Mouse (Mus musculus) ZHBTc4 (cell line): ENCODE data around the gene Gm572.
A peak's percentile ranks its signal among the peaks of the same experiment; 100 is the strongest.

Experiments
- DNase-seq: peaks from one replicate; pipeline ENCODE4 v3.0.0-alpha.2; 2011; ENCODE audit warnings: low read depth, low spot score

Gm572 gene

DNA sequence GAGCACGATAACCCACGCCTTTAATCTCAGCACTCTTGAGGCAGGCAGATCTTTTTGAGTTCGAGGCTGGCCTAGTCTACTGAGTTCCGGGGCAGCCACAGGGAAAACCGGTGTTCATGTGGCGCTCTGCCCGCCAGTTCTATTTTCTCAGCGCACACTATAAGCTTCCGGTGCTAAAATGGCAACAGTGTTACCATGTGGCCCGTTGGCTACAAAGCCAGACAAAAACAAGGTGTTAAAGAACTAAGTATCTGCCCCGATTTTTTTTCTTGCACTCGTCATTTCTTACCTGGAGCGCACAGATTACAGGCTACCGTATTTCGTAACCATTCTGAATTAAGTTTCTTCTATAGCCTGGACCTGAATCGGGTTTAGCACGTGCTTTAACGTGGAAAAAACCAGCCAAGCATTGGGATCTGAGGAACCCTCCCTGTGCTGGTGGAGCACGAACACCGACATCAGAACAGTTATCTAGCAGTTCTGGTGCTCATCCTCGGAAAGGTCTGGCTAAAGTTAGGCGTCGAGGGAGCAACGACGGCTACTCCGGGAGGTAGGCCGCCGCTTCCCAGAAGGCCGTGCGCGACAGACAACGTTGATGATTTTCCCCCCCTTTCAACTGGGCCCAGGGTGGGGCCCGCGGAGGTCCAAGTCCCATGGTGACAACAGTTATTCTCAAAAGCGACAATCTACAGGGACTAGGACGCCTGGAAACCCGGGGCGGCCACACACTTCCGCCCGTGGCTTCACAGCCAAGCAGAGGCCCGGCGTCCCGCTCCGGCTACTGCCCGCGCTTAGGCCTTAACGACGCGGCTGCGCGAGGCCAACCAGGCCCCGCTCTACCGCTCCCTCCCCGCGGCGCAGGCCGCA, 17.1 kb upstream of the Gm572 start:
- DNase-seq = peak; percentile 80

DNA sequence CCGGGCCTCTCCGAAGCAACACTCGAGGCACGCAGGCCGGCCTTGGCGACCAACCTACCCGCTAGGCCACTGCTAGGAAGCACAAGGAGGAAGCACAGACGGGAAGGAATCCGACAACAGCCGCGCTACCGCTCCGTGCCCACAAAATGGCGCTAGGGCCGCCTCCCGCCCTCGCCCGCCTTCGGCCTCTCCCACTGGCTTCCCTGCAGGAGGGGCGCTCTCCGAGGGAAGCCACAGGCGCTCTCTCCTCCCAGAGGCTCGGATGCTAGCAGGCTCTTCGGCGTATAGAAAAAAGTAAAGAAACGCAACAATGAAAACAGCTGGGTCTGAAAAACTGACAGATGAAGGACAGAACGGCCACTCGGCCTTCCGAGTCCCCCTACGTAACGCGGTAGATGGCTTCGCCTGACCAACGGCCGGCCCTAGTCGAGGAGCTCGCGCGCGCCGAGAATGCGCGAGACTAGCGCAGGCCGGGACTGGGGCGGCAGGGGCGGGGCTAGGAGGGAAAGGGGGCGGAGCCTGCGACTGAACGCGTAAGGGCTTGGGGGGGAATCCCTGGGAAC, 16.4 kb upstream of the Gm572 start, which contains the start of gene Tardbp:
Gene Tardbp, minus strand, starts transcription at position 397 of the 563 bp plus-strand sequence.
- peak; percentile 98 for DNase-seq

DNA sequence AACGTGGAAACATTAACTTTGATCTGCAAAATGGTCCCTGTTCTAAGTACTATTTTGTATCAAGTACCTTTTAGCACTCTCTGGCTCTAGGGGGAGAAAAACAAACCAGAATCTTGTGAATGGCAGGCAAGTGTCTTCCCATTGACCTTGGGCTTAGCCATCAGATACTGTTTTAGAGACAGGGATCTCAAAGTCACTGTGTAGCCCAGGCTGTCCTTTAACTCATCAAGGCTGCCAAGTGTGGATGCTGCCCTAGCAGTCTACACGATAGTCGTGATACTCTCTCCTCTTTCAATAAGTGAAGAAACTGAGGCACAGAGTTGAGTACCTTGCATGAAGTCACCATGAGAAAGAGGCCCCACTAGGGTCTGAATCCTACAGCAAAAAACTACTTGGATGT, 15.9 kb upstream of the Gm572 start:
- DNase-seq = no peak

DNA sequence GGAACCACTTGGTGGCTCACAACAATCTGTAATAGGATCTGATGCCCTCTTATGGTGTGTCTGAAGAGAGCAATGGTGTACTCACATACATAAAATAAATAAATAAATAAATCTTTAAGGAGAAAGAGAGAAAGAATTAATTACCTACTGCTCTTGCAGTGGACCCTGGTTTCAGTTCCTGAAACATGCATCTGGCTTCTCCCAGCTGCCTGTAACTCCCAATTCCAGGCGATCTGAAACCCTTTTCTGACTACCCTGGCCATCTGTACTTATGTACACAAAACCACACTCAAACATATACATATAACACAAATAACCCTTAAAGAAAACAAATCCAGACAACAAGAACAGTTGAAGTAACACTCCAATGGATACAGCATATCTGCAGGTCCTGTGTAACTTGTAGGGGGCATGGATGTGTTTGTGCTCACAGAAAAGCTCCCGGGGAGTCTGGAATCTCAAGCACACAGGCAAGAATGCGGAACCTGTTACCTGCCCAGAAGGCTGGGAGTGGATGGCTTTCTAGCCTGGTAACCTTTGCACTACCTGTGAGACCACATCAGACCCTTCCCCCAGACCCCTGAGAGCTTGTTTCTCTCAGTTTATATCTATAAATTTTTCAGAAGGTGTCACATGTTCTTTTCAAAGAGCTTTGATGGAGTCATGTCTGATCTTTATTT, 11.0 kb upstream of the Gm572 start:
- DNase-seq = no peak

DNA sequence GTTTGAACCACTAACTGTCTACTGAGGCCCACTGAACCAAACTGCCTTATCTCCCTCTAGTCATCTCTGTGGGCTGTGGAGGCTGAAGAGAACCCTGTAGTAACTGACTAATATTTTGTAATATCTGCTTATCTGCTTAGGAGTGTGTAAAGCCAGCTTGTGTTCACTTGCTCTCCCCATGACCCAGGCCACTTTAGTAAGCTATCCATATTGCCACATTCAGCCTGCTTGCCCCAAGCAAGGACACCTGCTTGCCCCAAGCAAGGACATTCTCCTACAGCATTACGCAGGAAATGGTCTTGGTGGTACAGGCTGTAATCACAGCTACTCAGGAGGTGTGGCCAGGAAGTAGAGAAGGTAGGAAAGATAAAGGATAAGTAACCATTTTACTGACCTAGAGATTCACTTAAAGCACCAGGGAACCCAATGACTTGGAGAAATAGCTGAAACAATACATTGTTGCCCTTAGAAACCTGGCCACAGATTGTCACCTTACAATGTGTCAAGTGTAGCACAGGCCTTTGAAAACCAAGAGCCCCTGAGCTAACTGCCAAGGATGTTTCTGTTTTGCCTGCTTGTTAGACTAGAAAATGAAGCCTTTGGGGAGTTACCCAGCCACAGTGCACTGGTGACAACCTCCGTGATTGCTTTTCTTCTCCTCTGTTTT, 9.6 kb upstream of the Gm572 start:
- no peak for DNase-seq

DNA sequence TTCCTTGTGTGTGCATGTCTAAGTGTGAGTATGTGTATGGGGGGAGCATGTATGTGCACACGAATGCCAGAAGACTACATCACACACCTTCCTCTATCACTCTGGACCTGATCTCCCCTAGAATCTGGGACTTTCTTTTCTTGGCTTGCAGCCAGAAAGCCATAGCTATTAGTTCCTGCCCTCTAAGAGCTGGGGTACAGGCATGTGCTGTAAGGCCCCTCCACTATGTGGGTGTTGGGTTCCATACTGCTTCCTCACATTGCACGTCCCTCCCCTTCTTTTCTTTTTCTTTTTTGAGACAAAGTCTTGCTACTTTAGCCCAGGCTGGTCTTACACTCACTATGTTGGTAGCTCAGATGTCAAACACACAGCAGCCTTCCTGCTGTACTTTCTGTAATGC, 7.8 kb upstream of the Gm572 start:
- no peak for DNase-seq

DNA sequence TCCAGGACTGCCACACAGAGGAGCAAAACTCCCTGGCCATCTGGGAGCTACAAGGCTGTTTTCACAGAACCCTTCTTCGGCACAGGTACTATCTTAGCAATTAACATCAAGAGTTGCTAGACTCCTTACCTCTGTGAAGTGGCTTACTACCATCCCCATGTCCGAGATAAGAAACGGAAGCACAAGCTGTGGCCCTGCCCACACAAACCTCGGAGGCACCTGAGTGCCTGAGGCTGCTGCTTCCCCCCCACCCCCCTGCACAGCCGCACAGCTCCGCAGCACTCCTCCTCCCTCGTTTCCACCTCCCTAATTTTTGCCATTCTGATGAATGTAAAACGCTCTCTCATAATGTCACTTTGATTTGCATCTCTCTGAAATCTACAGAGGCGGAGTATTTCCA, 4.8 kb upstream of the Gm572 start:
- DNase-seq = no peak

DNA sequence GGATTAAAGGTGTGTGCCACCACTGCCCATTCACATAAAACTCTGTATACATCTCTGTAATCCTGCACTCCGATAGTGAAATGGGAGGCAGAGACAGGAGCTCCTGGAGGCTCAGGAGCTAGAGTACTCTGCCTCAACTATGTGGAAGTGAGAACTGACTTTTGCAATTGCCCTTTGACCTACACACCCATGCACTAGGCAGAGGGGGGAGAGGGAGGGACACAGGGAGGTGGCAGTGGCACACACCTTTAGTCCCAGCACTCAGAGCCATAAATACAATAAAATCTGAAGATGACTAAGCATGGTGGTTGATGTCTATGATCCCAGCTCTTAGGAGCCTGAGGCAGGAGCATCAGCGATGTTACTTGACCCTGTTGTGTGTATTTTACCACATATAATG, 3.7 kb upstream of the Gm572 start:
- no peak for DNase-seq

DNA sequence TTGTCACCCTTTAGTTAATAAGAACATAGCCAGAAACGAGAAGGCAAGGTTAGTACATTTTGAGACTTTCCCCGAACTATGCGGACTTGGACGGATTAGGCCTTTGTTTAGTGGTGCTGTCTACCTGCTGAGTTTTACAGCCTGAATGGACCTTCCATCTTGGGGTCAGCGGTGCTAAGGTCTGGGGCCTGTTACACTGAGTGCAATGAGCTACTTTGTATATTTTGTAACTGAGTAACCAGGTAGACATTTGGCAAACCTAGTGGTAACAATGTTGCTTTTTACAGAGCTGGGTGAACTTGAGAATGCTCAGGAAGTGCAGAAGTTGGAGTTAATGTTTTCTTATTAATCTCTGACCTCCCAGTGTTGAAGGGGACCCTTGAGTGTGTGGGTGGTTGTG, 2.0 kb upstream of the Gm572 start:
- no peak for DNase-seq

DNA sequence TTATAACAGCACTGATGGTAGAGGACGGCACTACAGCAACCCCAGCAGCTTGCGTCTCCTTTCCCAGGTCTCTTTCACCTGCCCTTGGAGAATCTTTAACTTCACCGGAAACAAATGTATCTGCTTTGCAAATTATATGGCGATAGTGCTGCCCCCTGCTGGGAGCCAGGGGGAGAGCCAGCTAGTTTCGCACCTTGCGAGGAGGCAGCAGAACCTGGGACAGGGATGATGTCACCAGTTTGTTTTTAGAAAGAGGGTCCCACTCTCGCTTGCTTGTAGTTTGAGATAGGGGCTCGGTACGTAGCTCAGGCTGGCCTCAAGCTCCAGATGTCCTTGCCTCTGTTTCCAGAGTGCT, 1.0 kb downstream of the Gm572 start:
- peak; percentile 91 for DNase-seq

DNA sequence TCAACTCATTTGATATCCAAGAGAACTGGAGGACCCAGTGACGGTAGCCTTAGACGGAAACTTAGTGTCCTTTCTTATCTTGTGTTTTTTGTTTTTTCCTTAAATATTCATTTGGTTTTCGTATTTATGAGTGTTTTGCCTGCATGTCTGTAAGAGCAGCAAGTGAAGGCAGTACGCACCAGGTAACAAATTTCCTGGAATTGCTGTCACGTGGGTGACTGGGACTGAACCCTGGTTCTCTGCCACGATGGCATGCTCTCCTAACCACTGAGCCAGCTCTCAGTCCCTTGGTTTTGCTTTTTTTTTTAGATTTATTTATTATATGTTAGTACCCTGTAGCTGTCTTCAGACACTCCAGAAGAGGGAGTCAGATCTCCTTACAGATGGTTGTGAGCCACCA, 1.8 kb downstream of the Gm572 start:
- DNase-seq = no peak

DNA sequence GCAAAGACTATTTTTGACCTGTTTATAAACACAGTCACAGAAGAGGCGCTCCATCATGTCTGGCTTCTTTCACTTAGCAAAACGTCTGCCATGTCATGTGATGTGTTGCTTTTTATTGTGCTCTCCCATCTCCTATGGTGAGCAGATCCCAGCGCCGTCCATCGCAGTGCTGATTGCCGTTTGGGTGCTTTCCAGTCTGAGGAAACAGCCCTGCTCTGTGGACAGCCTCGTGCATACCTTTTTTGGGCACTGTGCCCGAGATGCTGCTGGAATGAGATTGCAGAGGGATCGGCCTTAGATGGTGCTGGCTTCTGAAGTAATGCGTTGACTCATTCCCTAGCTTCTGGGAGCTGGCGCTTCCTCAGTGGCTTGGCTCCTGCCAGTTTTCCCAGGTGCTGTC, 3.5 kb downstream of the Gm572 start:
- no peak for DNase-seq

DNA sequence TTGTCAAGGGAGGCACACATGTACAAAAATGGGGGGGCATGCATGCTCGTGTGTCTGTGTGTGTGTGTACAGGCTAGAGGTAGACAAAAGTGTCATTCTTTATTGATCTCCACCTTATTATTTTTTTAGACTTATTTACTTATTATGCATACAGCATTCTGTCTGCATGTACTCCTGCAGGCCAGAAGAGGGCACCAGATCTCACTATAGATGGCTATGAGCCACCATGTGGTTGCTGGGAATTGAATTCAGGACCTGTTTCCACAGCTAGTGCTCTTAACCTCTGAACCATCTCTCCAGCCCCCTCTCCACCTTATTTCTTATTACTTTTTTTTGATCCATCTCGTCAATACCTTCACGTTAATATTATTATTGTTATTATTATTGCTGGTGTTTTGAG, 6.2 kb downstream of the Gm572 start:
- DNase-seq = peak; percentile 66

DNA sequence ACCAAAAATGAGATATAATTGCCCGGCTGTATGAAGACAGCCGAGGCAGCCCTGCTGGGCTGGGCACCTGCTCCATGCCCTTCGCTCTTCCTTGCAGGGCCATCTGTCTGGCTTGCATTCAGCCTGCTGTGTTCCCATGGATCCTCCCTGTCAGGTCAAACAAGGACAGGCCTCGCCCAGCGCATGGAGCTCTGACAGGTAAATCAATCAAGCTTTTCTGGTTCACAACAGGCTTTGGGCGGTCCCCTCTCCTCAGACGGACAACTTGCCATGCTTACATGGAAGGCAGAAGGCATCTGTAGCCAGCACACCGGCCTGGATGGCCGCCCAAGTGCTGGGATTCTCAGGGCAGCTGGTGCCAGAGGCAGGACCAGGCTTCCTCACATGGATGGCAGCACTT, 7.9 kb downstream of the Gm572 start:
- peak; percentile 62 for DNase-seq

DNA sequence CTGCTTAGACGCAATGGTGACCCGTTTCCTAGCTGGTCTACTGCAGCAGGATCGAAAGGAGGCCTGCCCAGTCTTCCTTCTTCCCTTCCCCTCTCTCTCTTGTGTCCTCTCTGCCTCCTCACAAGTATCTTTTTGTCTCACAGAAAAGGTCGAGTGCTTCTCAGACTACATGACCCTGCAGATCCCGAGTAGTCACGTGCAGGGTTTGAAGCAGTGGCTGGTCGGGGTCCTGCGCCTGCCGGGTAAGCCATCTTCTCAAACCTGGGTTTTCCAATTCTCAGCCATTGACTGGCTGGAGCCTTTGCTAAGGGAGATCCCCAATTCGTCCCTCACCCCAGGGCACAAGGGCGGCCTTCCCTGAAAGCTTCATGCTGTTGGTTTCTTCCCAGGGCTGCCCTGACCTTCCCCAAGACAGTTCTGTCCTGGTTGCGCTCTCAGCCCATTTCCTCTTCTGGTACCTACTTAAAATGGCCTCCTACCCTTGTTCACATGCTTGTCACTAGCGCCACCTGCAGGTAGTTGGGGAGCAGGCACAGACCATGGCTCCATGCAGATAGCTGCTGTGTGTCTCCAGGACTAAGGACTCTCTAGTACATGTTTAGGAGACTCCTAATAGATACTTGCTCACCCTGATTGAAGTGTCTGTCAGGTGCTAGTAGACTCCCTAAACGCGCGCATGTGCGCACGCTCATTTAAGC, 11.7 kb downstream of the Gm572 start:
- DNase-seq = peak; percentile 94

DNA sequence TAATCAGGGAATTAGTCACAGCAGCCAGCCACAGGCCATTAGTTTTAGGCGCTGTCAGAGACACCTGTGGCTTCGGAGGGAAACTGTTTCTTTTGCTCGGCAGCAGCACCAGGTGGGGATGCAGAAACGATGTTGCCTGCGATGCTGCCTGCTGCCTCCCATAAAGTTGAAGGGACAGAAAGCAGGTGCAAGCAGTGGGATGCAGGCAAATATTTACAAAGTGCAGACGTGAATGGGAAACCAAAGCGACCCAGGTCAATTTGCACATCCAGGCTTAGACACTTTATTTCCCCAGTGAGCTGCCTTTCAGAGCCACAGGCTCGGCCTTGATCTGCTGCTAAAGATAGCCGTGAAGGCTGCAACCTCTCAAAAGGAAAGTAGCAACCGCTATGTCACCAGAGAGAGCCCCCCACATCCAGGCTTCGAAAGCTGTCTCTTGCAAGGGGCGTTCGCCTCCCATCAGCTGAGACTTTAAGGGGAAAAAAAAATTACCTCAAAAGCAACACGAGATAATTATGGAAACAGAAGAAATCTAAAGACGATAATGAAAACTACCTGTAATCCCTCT, 13.7 kb downstream of the Gm572 start:
- no peak for DNase-seq

DNA sequence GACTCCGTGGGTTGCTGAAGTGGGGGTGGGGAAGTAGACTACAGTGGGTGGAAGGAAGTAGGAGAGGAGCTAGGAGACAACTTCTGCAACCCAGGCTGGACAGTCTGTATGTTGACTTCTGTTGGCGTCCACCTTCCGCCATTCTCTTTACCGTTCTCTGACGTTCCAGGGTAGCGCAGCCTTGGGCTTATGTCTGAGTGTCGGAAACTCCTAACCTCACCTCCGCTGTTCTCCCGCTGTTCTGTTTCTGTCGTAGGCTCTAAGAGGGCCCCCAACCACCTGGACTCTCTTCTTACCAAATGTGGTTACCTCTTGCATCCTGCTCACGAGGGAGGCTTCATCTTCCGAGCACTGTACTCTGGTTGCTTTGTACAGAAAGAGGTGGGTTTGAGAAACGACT, 14.7 kb downstream of the Gm572 start:
- DNase-seq = no peak

DNA sequence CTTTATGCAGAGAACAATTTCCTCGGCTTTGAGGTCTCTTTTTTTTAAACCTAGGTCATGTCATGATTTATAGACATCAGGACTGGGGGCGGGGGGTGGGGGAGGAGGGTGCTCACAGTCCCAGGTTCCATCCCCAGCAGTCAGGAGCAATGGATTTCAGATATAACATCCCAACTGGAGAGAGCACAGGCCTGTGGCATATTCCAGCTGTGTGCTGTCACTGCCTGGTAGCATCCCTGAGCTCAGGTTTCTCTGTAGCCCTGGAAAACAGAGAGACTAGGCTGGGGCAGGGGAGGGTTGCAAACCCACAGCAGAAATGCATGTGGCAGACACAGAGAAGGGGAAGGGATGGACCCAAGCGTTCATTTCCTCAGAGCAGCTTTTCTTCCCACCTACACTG, 17.1 kb downstream of the Gm572 start:
- no peak for DNase-seq

DNA sequence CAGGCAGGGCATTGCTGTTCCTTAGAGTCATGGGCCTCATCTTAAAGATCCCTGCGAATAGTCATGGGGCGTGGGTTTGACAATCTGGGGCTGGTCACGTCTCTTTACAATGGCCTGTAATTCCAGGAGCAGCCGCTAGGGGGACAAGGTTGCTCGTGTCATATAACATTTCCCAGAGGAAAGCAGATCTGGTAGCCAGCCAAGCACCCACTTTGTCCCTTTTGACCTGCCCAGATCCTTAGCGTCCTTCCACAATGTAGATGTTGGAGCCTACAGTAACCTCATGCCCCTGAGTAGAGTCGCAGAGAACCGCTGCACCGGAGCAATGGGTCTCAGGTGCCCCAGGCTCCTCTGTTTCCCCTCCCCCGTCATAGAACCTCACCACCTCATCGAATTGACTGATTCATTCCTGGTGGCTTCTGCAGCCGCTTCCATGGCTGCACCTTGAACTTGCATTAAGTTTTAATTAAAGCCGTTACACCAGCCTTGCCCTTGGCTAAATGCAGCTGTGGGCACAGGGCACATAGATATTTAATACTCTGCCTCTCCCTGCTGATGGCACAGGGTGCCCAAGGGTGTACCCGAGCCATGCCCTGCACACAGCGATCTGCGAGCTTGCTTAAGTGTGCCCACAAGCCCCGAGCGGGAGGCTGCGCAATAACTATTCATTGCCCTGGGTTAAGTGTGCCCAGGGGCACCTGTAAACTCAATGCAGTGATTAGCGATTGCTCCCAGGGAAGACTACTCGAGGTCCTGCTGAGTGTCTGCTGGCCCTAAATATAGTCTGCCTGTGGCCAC, 19.2 kb downstream of the Gm572 start:
- DNase-seq = peak; percentile 85

DNA sequence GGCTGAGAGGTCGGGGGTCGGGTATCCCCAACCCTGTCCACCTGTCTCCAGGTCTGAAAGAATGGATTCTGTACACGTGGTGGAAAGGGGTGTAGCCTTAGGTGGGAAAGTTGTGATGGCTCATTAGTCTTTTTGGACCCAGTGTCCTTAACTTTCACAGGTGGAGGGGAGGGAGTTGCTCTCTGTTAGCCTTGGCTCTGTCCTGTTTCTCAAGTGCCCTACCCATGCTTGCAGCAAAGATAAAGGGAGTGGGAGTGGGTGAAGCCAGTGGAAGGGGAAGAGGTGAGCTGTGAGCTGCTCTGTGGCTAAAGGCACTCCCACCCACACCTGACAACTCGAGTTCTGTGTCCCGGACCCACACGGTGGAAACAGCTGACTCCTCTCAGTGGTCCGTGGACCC, 20.2 kb downstream of the Gm572 start:
- DNase-seq = no peak

DNA sequence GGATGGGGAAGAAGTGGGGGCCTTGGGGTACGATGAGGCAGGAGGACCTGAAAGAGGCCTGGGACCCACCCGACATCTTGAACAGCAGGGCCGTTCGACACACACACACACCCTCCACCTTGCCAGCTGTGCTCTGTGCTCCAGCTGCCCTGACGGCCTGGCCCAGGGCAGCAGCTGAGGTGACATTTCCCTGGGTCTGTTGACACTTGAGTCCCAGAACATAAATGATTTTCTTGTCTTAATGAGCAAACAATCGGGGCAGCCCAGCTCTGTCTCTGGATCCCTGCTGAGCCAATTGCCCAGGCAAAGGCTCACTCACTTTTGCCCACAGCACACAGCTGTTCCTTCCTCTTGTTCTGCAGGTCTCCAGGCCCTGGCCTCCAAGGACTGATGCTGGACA, 20.9 kb downstream of the Gm572 start:
- DNase-seq = no peak
